Mouse (Mus musculus): ENCODE data around the gene Mis12. TPM values are rescaled to one million over a fixed set of nuclear protein-coding genes. Genes with fewer than 3 reads are reported as not detected.
A peak's percentile ranks its signal among the peaks of the same experiment; 100 is the strongest.

Mis12 gene
- total RNA-seq, 1 experiment = 27.0 TPM

DNA sequence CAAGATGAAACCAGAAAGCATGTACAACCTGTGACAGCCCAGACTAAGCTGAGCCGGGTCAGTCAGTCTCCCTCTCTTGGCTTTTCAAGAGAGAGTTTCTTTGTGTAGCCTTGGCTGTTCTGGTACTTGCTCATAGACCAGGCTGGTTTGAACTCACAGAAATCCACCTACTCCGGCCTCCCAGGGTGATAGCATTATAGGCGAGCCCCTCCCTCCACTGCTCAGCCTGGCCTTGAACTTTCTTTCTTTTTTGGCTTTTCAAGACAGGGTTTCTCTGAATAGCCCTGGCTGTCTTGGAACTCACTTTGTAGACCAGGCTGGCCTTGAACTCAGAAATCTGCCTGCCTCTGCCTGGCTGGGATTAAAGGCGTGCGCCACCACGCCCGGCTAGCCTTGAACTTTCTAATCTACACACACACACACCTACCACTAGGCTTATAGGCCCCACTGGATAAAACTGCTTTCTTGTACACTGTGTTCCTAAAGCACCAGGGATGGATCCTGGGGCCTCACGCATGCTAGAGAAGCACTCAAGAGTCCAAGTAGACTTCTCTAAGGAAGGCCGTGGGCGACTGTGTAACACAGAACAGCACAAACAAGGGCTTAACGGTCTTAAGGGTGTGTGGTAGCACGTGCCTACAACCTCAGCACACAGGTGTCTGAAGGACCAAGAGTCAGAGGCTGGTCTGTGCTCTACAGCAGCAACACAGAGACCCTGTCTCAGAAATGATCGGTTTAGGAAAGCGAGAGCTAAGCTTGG, 38.5 kb upstream of the Mis12 start:
- no peak for DNase-seq (ENCODE audit: low read depth, low spot score)
- H3K9ac ChIP-seq (ENCODE audit: insufficient read depth, low read depth, low read length, poor library complexity, severe bottlenecking) = peak overlapping the region; percentile 54

DNA sequence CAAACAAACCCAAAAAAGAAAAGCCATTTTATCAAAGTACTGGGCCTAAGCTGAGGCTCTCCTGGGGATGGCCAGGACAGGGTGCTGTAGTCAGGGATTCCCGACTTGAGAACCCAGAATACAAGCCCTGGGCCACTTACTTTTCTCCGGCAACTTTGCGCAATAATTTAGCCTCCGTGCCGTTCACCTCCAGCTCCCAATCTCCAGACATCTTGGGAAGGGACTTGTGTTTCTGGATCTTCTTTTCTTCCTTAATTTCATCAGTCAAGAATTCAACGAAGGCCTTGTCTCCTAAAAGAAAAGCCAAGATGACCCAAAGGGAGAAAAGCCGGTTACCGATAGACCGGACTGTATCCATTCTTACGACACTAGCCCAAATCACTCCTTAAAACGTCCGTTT, 37.4 kb upstream of the Mis12 start:
- in situ Hi-C loops (cut with MboI; ENCODE audit: low sequenced_read_pairs in 2 of 2, unreplicated experiment in 2 of 2) = no loop called here
- H3K27ac ChIP-seq (ENCODE audit: insufficient read depth, low read depth, low read length, poor library complexity, severe bottlenecking) = no peak overlapping the region; the same call in 1 of the 2 replicates
- no peaks in the 10 kb centered on the region for H3K9me3 ChIP-seq (ENCODE audit: control insufficient read depth, insufficient read depth, low read depth, low read length)
- peaks cover 0 to 6% of the 10 kb centered on the region in 2 experiments; a peak in 2 of 4 replicates for H3K4me1 ChIP-seq (ENCODE audit: control insufficient read depth in 2 of 2, insufficient read depth in 2 of 2, low read length in 2 of 2, poor library complexity in 1 of 2)
- peaks cover 55% of the 10 kb centered on the region for H3K36me3 ChIP-seq (ENCODE audit: control insufficient read depth, insufficient read depth, low read length, poor library complexity, severe bottlenecking)
- 0 out of 2 replicates have a peak, but pooled peaks have one; percentile 51 for TF ChIP-seq ZNF384 (IDR thresholded peaks at IDR 0.05; ENCODE audit: low read depth, low read length)
- TF ChIP-seq MAFK (IDR thresholded peaks at IDR 0.05; ENCODE audit: insufficient read depth, low read depth, low read length) = no peak
- peak overlapping the region; percentile 89 for H3K9ac ChIP-seq (ENCODE audit: insufficient read depth, low read depth, low read length, poor library complexity, severe bottlenecking)
- H3K4me3 ChIP-seq (ENCODE audit: insufficient read depth in 1 of 2, low read depth in 1 of 2, low read length in 2 of 2, poor library complexity in 1 of 2, severe bottlenecking in 1 of 2) = peak overlapping the region; percentile 94
- DNase-seq (ENCODE audit: low read depth, low spot score) = no peak

More for the DNA sequence above, 38.5 kb upstream of the Mis12 start:
- Histone ChIP-seq H3K36me3 (ENCODE audit: control insufficient read depth, insufficient read depth, low read length, poor library complexity, severe bottlenecking) (peaks cover 52% of the 10 kb centered on the region), H3K9me3 (ENCODE audit: control insufficient read depth, insufficient read depth, low read depth, low read length) (no peaks in the 10 kb centered on the region), H3K4me1 (ENCODE audit: control insufficient read depth in 2 of 2, insufficient read depth in 2 of 2, low read length in 2 of 2, poor library complexity in 1 of 2) (peaks cover 0 to 4% of the 10 kb centered on the region in 2 experiments; a peak in 2 of 4 replicates), H3K27ac (ENCODE audit: insufficient read depth, low read depth, low read length, poor library complexity, severe bottlenecking) (peak overlapping the region; percentile 14; the same call in 1 of the 2 replicates), H3K4me3 (ENCODE audit: insufficient read depth in 1 of 2, low read depth in 1 of 2, low read length in 2 of 2, poor library complexity in 1 of 2, severe bottlenecking in 1 of 2) (peak overlapping the region; percentile 94)
- in situ Hi-C loops (cut with MboI; ENCODE audit: low sequenced_read_pairs in 2 of 2, unreplicated experiment in 2 of 2) = no loop called here
- TF ChIP-seq ZNF384 (IDR thresholded peaks at IDR 0.05; ENCODE audit: low read depth, low read length) = no peak
- no peak for TF ChIP-seq HCFC1 (IDR thresholded peaks at IDR 0.05; ENCODE audit: borderline replicate concordance, insufficient read depth, low read length)
- no peak for TF ChIP-seq CHD2 (IDR thresholded peaks at IDR 0.05; ENCODE audit: low read depth, low read length)
- TF ChIP-seq ZC3H11A (IDR thresholded peaks at IDR 0.05; ENCODE audit: borderline replicate concordance, low read depth, low read length) = no peak
- no peak for TF ChIP-seq MAFK (IDR thresholded peaks at IDR 0.05; ENCODE audit: insufficient read depth, low read depth, low read length)

DNA sequence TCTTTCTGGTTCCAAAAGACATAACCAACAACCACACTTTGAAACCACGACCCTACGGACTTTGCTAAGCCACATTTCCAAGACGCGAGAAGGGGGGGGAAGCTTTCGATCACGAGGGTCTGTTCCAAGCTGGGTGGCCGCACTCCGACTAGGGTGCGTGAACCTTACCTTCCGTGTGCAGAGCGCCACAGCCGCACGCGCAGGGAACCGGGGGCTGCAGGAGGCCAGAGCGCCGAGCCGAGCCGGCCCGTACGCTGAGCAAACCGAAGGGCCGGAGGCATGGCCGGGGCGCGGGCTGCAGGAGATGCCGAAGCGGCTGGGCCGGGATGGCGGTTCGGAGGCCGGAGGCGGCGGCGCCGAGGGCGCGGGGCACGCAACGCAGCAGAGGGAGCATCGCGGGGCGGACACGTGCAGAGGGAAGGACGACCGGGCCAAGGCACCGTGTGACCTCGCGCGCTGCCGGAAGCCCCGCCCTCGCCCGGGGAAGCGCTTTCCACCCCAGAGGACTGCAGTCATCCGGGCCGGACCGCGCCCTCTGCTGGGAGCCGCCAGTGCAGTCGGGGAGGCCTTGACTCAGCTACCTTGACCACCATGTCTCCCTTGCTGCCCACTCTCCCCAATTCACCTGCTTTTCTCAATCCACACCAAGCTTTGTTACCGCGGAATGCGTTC, 36.7 kb upstream of the Mis12 start, which contains the start of gene C1qbp:
Gene C1qbp (minus strand): TSS at position 470 of the 672 bp plus-strand sequence.
- in situ Hi-C loops (cut with MboI; ENCODE audit: low sequenced_read_pairs in 2 of 2, unreplicated experiment in 2 of 2) = no loop called here
- Histone ChIP-seq H3K27ac (ENCODE audit: insufficient read depth, low read depth, low read length, poor library complexity, severe bottlenecking) (peak within 1 kb of the TSS; percentile 61), H3K4me1 (ENCODE audit: control insufficient read depth in 2 of 2, insufficient read depth in 2 of 2, low read length in 2 of 2, poor library complexity in 1 of 2) (peaks cover 0 to 7% of the 10 kb centered on the region in 2 experiments; a peak in 2 of 4 replicates)

GRCm38 (mm10) chr11:71001167-71001566, 18.2 kb upstream of the Mis12 start:
- TF ChIP-seq ZNF384 (IDR thresholded peaks at IDR 0.05; ENCODE audit: low read depth, low read length) = no peak
- no peak for TF ChIP-seq ZC3H11A (IDR thresholded peaks at IDR 0.05; ENCODE audit: borderline replicate concordance, low read depth, low read length)
- no peak for TF ChIP-seq CHD2 (IDR thresholded peaks at IDR 0.05; ENCODE audit: low read depth, low read length)
- no peak for TF ChIP-seq HCFC1 (IDR thresholded peaks at IDR 0.05; ENCODE audit: borderline replicate concordance, insufficient read depth, low read length)
- in situ Hi-C loops (cut with MboI; ENCODE audit: low sequenced_read_pairs in 2 of 2, unreplicated experiment in 2 of 2) = no loop called here

More for the DNA sequence above, 36.7 kb upstream of the Mis12 start, which contains the start of gene C1qbp:
- Histone ChIP-seq H3K36me3 (ENCODE audit: control insufficient read depth, insufficient read depth, low read length, poor library complexity, severe bottlenecking) (peaks cover 56% of the 10 kb centered on the region), H3K4me3 (ENCODE audit: insufficient read depth in 1 of 2, low read depth in 1 of 2, low read length in 2 of 2, poor library complexity in 1 of 2, severe bottlenecking in 1 of 2) (peak within 1 kb of the TSS; percentile 94), H3K9me3 (ENCODE audit: control insufficient read depth, insufficient read depth, low read depth, low read length) (no peaks in the 10 kb centered on the region), H3K9ac (ENCODE audit: insufficient read depth, low read depth, low read length, poor library complexity, severe bottlenecking) (peak within 1 kb of the TSS; percentile 96)
- DNase-seq (ENCODE audit: low read depth, low spot score) = peak; percentile 74
- TF ChIP-seq ZNF384 (IDR thresholded peaks at IDR 0.05; ENCODE audit: low read depth, low read length) (no peak), HCFC1 (IDR thresholded peaks at IDR 0.05; ENCODE audit: borderline replicate concordance, insufficient read depth, low read length) (peak; percentile 79; the same call in 1 of the 2 replicates), MAFK (IDR thresholded peaks at IDR 0.05; ENCODE audit: insufficient read depth, low read depth, low read length) (no peak)

More at GRCm38 (mm10) chr11:71001167-71001566, 18.2 kb upstream of the Mis12 start:
- Histone ChIP-seq H3K9ac (ENCODE audit: insufficient read depth, low read depth, low read length, poor library complexity, severe bottlenecking) (no peak overlapping the region), H3K4me3 (ENCODE audit: insufficient read depth in 1 of 2, low read depth in 1 of 2, low read length in 2 of 2, poor library complexity in 1 of 2, severe bottlenecking in 1 of 2) (no peak overlapping the region), H3K27ac (ENCODE audit: insufficient read depth, low read depth, low read length, poor library complexity, severe bottlenecking) (no peak overlapping the region), H3K4me1 (ENCODE audit: control insufficient read depth in 2 of 2, insufficient read depth in 2 of 2, low read length in 2 of 2, poor library complexity in 1 of 2) (no peaks in the 10 kb centered on the region; a peak in 1 of 4 replicates), H3K9me3 (ENCODE audit: control insufficient read depth, insufficient read depth, low read depth, low read length) (no peaks in the 10 kb centered on the region), H3K36me3 (ENCODE audit: control insufficient read depth, insufficient read depth, low read length, poor library complexity, severe bottlenecking) (peaks cover 21% of the 10 kb centered on the region)
- DNase-seq (ENCODE audit: low read depth, low spot score) = no peak
